Mouse (Mus musculus): ENCODE data around the gene Gtsf1.

DNA sequence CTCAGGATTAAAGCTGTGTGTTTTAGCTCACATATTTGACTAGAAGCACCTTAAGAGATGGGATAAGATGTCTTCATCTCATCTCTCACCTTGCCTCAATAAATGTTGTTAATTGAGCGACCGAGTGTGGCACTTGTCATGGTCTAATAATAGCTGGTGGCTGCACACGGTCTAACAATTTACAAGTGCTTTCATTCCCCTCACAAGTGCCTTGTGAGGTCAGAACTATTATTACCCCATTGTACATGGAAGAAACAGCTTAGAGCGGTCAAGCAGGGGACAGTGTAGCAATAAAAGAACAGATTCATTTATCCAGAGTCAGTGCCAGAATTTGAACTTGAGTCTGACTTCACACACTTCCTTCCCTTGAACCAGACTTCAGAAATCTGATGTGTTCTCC is 74.8 kb downstream of the Gtsf1 start:
- TF ChIP-seq POLR2A (IDR thresholded peaks at IDR 0.05; ENCODE audit: insufficient read length, low read depth) (no peak), MAX (IDR thresholded peaks at IDR 0.05; ENCODE audit: low read depth) (no peak), USF1 (IDR thresholded peaks at IDR 0.05; ENCODE audit: low read depth) (no peak), TCF3 (IDR thresholded peaks at IDR 0.05; ENCODE audit: insufficient read length, low read depth) (no peak), TCF12 (IDR thresholded peaks at IDR 0.05; ENCODE audit: insufficient read depth, poor library complexity, severe bottlenecking) (no peak), MYOD1 (IDR thresholded peaks at IDR 0.05; ENCODE audit: control insufficient read depth in 1 of 3, insufficient read length in 2 of 3, low read depth in 2 of 3) (no peak), CEBPB (IDR thresholded peaks at IDR 0.05; ENCODE audit: insufficient read depth, poor library complexity, severe bottlenecking) (no peak), E2F4 (IDR thresholded peaks at IDR 0.05; ENCODE audit: insufficient read depth) (no peak), MYOG (IDR thresholded peaks at IDR 0.05; ENCODE audit: control insufficient read depth in 1 of 3, insufficient read depth in 1 of 3, insufficient read length in 2 of 3, low read depth in 2 of 3) (no peak), REST (IDR thresholded peaks at IDR 0.05; ENCODE audit: insufficient read depth, insufficient read length) (no peak), POLR2AphosphoS2 (IDR thresholded peaks at IDR 0.05; ENCODE audit: insufficient read length, low read depth) (no peak), SRF (IDR thresholded peaks at IDR 0.05; ENCODE audit: control insufficient read depth, insufficient read length, low read depth) (no peak)
